Mouse (Mus musculus) adrenal gland, adult 2 months (tissue): Measurements from ENCODE around the gene Hnrnpa0. TPM values are rescaled to one million over a fixed set of nuclear protein-coding genes. Genes with fewer than 3 reads are reported as not detected.
"Not testable (repeated sequence)": the region's sequence is repeated elsewhere in the genome, so short reads cannot be mapped to it uniquely, and the experiment has no call there.

Source experiments
- DNase-seq: peaks from one replicate; pipeline ENCODE4 v3.0.0; 2021
- long read RNA-seq: library from polyadenylated mRNA; stranded (forward); transcript quantifications from one replicate; pipeline ENCODE4 v2.0.0, GENCODE M21; 2021
- polyA plus RNA-seq: library from polyadenylated mRNA; depleted of rRNA; stranded (reverse); fragments of >200 nt; gene quantifications from 2 replicates; pipeline ENCODE4 v1.2.3, GENCODE M21; 2012; rRNA removed
- total RNA-seq, 2 experiments: library from RNA; stranded (reverse); gene quantifications; 2 replicates each; pipeline ENCODE4 v1.2.3; 2021

Gene Hnrnpa0
- total RNA-seq = 100 to 1,000 TPM in 1 of 2 experiments, 10 to 100 TPM in 1; 68.1 to 117 TPM
- polyA plus RNA-seq = 79.4 and 96.9 TPM in 2 replicates
- long read RNA-seq, transcript Hnrnpa0-201 (1 exons, 2,678 nt) = major isoform, 14 of 14 reads
- long read RNA-seq, partial matches to known transcripts = 0 of 14 reads
- long read RNA-seq, other reads (novel, unspliced or antisense) = 0 of 14 reads

- peak; percentile 96 for DNase-seq
Observed at GRCm38 (mm10) chr13:58128396-58128767, at the start of gene Hnrnpa0. TSS of gene Hnrnpa0 (minus strand) at chr13:58128556.

- DNase-seq = peak; percentile 95
Observed at GRCm38 (mm10) chr13:58177511-58178208, 49.3 kb upstream of the Hnrnpa0 start.

GRCm38 (mm10) chr13:58176105-58176504 lies 47.7 kb upstream of the Hnrnpa0 start:
- DNase-seq = no peak

- no peak for DNase-seq
Observed at GRCm38 (mm10) chr13:58168119-58168518, 39.8 kb upstream of the Hnrnpa0 start.

GRCm38 (mm10) chr13:58163343-58163742 lies 35.0 kb upstream of the Hnrnpa0 start:
- DNase-seq = no peak

GRCm38 (mm10) chr13:58160761-58161160 lies 32.4 kb upstream of the Hnrnpa0 start:
- DNase-seq = no peak

- DNase-seq = peak; percentile 89
Observed at GRCm38 (mm10) chr13:58158099-58158912, 29.9 kb upstream of the Hnrnpa0 start.

- peak; percentile 95 for DNase-seq
Observed at GRCm38 (mm10) chr13:58157447-58158098, 29.2 kb upstream of the Hnrnpa0 start, which contains the start of gene Idnk. TSS of gene Idnk (plus strand) at chr13:58157649.

GRCm38 (mm10) chr13:58157036-58157435 lies 28.7 kb upstream of the Hnrnpa0 start:
- DNase-seq = no peak

GRCm38 (mm10) chr13:58156031-58156430 lies 27.7 kb upstream of the Hnrnpa0 start:
- DNase-seq = no peak

GRCm38 (mm10) chr13:58150442-58150841 lies 22.1 kb upstream of the Hnrnpa0 start:
- no peak for DNase-seq

- DNase-seq = no peak
Observed at GRCm38 (mm10) chr13:58149629-58150028, 21.3 kb upstream of the Hnrnpa0 start.

GRCm38 (mm10) chr13:58149033-58149558 lies 20.7 kb upstream of the Hnrnpa0 start:
- no peak for DNase-seq

GRCm38 (mm10) chr13:58148256-58148831 lies 20.0 kb upstream of the Hnrnpa0 start:
- peak; percentile 55 for DNase-seq

- no peak for DNase-seq
Observed at GRCm38 (mm10) chr13:58147760-58148159, 19.4 kb upstream of the Hnrnpa0 start.

- not testable (repeated sequence) for DNase-seq
Observed at GRCm38 (mm10) chr13:58146603-58147002, 18.2 kb upstream of the Hnrnpa0 start.

- no peak for DNase-seq
Observed at GRCm38 (mm10) chr13:58131692-58132091, 3.3 kb upstream of the Hnrnpa0 start.

- DNase-seq = no peak
Observed at GRCm38 (mm10) chr13:58129687-58130246, 1.4 kb upstream of the Hnrnpa0 start.

- peak; percentile 98 for DNase-seq
Observed at GRCm38 (mm10) chr13:58128768-58129671, 664 bp upstream of the Hnrnpa0 start.

- DNase-seq = no peak
Observed at GRCm38 (mm10) chr13:58127766-58128361, 492 bp downstream of the Hnrnpa0 start.
